ENCODE assay signal across 20 mouse cellular contexts in genomic region chr5:132758941-132759340, GRCm38 (mm10).
DNase-seq lines count a peak whose midpoint lies in the region; ATAC-seq and TF ChIP-seq lines count a peak whose summit lies in the region.
"Had no signal": no experiment of that assay in that cellular context is flagged by ENCODE, and none has a peak within 500 bp of the region (broad histone marks: within the 10 kb centered on the region; RNA-seq: fewer than 3 reads in every experiment).

No protein-coding gene starts in this region.

- H3K4me2 ChIP-seq in forebrain, postnatal 0 days (ENCODE audit: low read depth), result peak overlapping the region; percentile 5; the same call in 1 of the 2 replicates
- no peak overlapping the region for H3K4me2 ChIP-seq in forebrain, embryonic 16.5 days (ENCODE audit: low read length)
- no peak overlapping the region for H3K4me2 ChIP-seq in hindbrain, postnatal 0 days (ENCODE audit: low read depth, low read length)
- no peak overlapping the region for H3K4me2 ChIP-seq in hindbrain, embryonic 11.5 days (replicated peaks; ENCODE audit: low read depth, low read length)
- H3K4me2 ChIP-seq in intestine, embryonic 16.5 days (ENCODE audit: low read depth, low read length), result no peak overlapping the region
- H3K4me2 ChIP-seq: forebrain, embryonic 13.5 days; heart, embryonic 12.5 days; hindbrain, embryonic 14.5 days; kidney, embryonic 15.5 days; liver, embryonic 11.5 days; midbrain, embryonic 15.5 days had no signal

- no peaks in the 10 kb centered on the region for H3K36me3 ChIP-seq in forebrain, postnatal 0 days (ENCODE audit: insufficient read depth)
- H3K36me3 ChIP-seq in forebrain, embryonic 16.5 days (ENCODE audit: control insufficient read depth, insufficient read depth), result no peaks in the 10 kb centered on the region
- H3K36me3 ChIP-seq in hindbrain, postnatal 0 days (ENCODE audit: insufficient read depth, low read length), result no peaks in the 10 kb centered on the region
- H3K36me3 ChIP-seq in hindbrain, embryonic 11.5 days (ENCODE audit: control insufficient read depth, insufficient read depth, low read length), result no peaks in the 10 kb centered on the region
- no peaks in the 10 kb centered on the region for H3K36me3 ChIP-seq in intestine, embryonic 16.5 days (ENCODE audit: control insufficient read depth, insufficient read depth, low read length)
- H3K36me3 ChIP-seq: heart, embryonic 12.5 days; kidney, embryonic 15.5 days; midbrain, embryonic 15.5 days had no signal

- no peaks in the 10 kb centered on the region for H3K4me1 ChIP-seq in forebrain, postnatal 0 days (ENCODE audit: insufficient read depth)
- peaks cover 5% of the 10 kb centered on the region; the same call in 1 of the 2 replicates for H3K4me1 ChIP-seq in forebrain, embryonic 16.5 days (replicated peaks; ENCODE audit: control insufficient read depth, insufficient read depth, low read length)
- no peaks in the 10 kb centered on the region for H3K4me1 ChIP-seq in hindbrain, postnatal 0 days (ENCODE audit: insufficient read depth, low read length)
- H3K4me1 ChIP-seq in hindbrain, embryonic 11.5 days (replicated peaks; ENCODE audit: control insufficient read depth, insufficient read depth, low read length), result no peaks in the 10 kb centered on the region
- H3K4me1 ChIP-seq in intestine, embryonic 16.5 days (ENCODE audit: control insufficient read depth, insufficient read depth, low read length), result no peaks in the 10 kb centered on the region
- H3K4me1 ChIP-seq: forebrain, embryonic 13.5 days; heart, embryonic 12.5 days; midbrain, embryonic 15.5 days had no signal

- no peak overlapping the region for H3K9ac ChIP-seq in forebrain, postnatal 0 days
- H3K9ac ChIP-seq in forebrain, embryonic 16.5 days (replicated peaks; ENCODE audit: low read depth, low read length), result no peak overlapping the region
- H3K9ac ChIP-seq in hindbrain, postnatal 0 days (replicated peaks; ENCODE audit: low read length), result no peak overlapping the region
- no peak overlapping the region for H3K9ac ChIP-seq in hindbrain, embryonic 11.5 days (ENCODE audit: low read depth, low read length)
- H3K9ac ChIP-seq in intestine, embryonic 16.5 days (ENCODE audit: low read depth, low read length), result no peak overlapping the region
- H3K9ac ChIP-seq: forebrain, embryonic 13.5 days; heart, embryonic 12.5 days; hindbrain, embryonic 14.5 days; kidney, embryonic 15.5 days; midbrain, embryonic 15.5 days had no signal

- H3K27ac ChIP-seq in forebrain, postnatal 0 days (ENCODE audit: low read depth, low read length), result no peak overlapping the region
- no peak overlapping the region for H3K27ac ChIP-seq in forebrain, embryonic 16.5 days (ENCODE audit: low read length)
- no peak overlapping the region for H3K27ac ChIP-seq in hindbrain, postnatal 0 days
- H3K27ac ChIP-seq in hindbrain, embryonic 11.5 days (ENCODE audit: low read depth, low read length), result no peak overlapping the region
- H3K27ac ChIP-seq in intestine, embryonic 16.5 days (ENCODE audit: low read length), result no peak overlapping the region
- H3K27ac ChIP-seq: forebrain, embryonic 13.5 days; hindbrain, embryonic 14.5 days; kidney, embryonic 15.5 days; midbrain, embryonic 15.5 days; stomach, postnatal 0 days had no signal

- TF ChIP-seq CTCF in forebrain, postnatal 0 days (IDR thresholded peaks at IDR 0.05; ENCODE audit: low read depth), result no peak
- TF ChIP-seq CTCF in hindbrain, postnatal 0 days (IDR thresholded peaks at IDR 0.05; ENCODE audit: low read depth), result no peak

- ATAC-seq in forebrain, postnatal 0 days, result no peak
- no peak for ATAC-seq in forebrain, embryonic 16.5 days
- no peak for ATAC-seq in hindbrain, postnatal 0 days
- no peak for ATAC-seq in hindbrain, embryonic 11.5 days (ENCODE audit: low FRiP score)
- ATAC-seq in intestine, embryonic 16.5 days, result no peak
- ATAC-seq: forebrain, embryonic 13.5 days; intestine, postnatal 0 days; midbrain, embryonic 15.5 days had no signal

- no peaks in the 10 kb centered on the region for H3K9me3 ChIP-seq in forebrain, postnatal 0 days (ENCODE audit: low read length)
- no peaks in the 10 kb centered on the region for H3K9me3 ChIP-seq in forebrain, embryonic 16.5 days (ENCODE audit: control insufficient read depth, low read length)
- no peaks in the 10 kb centered on the region for H3K9me3 ChIP-seq in hindbrain, postnatal 0 days (ENCODE audit: low read length)
- H3K9me3 ChIP-seq in hindbrain, embryonic 11.5 days (ENCODE audit: control insufficient read depth, low read length), result no peaks in the 10 kb centered on the region
- H3K9me3 ChIP-seq in intestine, embryonic 16.5 days (ENCODE audit: control insufficient read depth, low read length), result no peaks in the 10 kb centered on the region
- H3K9me3 ChIP-seq: forebrain, embryonic 13.5 days; heart, embryonic 12.5 days; kidney, embryonic 15.5 days; midbrain, embryonic 15.5 days had no signal

- no peaks in the 10 kb centered on the region for H3K27me3 ChIP-seq in forebrain, postnatal 0 days (ENCODE audit: insufficient read depth, low read length)
- H3K27me3 ChIP-seq in forebrain, embryonic 16.5 days (replicated peaks; ENCODE audit: control insufficient read depth, insufficient read depth, low read length), result no peaks in the 10 kb centered on the region
- no peaks in the 10 kb centered on the region for H3K27me3 ChIP-seq in hindbrain, postnatal 0 days (ENCODE audit: insufficient read depth, low read length)
- H3K27me3 ChIP-seq in hindbrain, embryonic 11.5 days (ENCODE audit: control insufficient read depth, insufficient read depth, low read length), result no peaks in the 10 kb centered on the region
- no peaks in the 10 kb centered on the region for H3K27me3 ChIP-seq in intestine, embryonic 16.5 days (replicated peaks; ENCODE audit: control insufficient read depth, insufficient read depth, low read length)
- H3K27me3 ChIP-seq: forebrain, embryonic 13.5 days; kidney, embryonic 15.5 days; midbrain, embryonic 15.5 days had no signal

- no peak overlapping the region for H3K4me3 ChIP-seq in forebrain, postnatal 0 days (ENCODE audit: low read depth, low read length)
- H3K4me3 ChIP-seq in forebrain, embryonic 16.5 days (replicated peaks; ENCODE audit: low read length), result no peak overlapping the region
- H3K4me3 ChIP-seq in hindbrain, postnatal 0 days (ENCODE audit: low read length), result no peak overlapping the region
- H3K4me3 ChIP-seq in hindbrain, embryonic 11.5 days (ENCODE audit: low read depth, low read length), result no peak overlapping the region
- H3K4me3 ChIP-seq in intestine, embryonic 16.5 days (ENCODE audit: low read length), result no peak overlapping the region
- H3K4me3 ChIP-seq: forebrain, embryonic 13.5 days; heart, embryonic 12.5 days; kidney, embryonic 15.5 days; midbrain, embryonic 15.5 days had no signal

- WGBS in forebrain, postnatal 0 days, result 57% methylated on average over 10 of the region's 10 CpGs
- WGBS in forebrain, embryonic 16.5 days, result 53% methylated on average over 10 of the region's 10 CpGs
- WGBS in hindbrain, postnatal 0 days, result 69% methylated on average over 10 of the region's 10 CpGs
- WGBS in hindbrain, embryonic 11.5 days, result 89% methylated on average over 10 of the region's 10 CpGs
- 87% methylated on average over 10 of the region's 10 CpGs for WGBS in intestine, embryonic 16.5 days

- DNase-seq in forebrain, postnatal 0 days, result no peak
- DNase-seq in hindbrain, postnatal 0 days (ENCODE audit: low spot score), result peak; percentile 6
- no peak for DNase-seq in hindbrain, embryonic 11.5 days (ENCODE audit: low spot score)
- DNase-seq in right cerebral cortex, adult 2 months (ENCODE audit: low spot score in 2 of 2), result peak; percentile 11
- no peak for DNase-seq in right cerebral cortex, postnatal 4 days
- DNase-seq: heart, postnatal 14 days; lung, adult 18-20 months; lung, postnatal 14 days; right cerebral cortex, postnatal 25 days; thymus, postnatal 14 days had no signal

Comparison
In these comparisons a context has a peak if more than half of its experiments do, and no peak if none do; other contexts are left out.
1. DNase-seq: peak in hindbrain, postnatal 0 days (single experiment) and right cerebral cortex, adult 2 months (2 of 2); none in forebrain, postnatal 0 days (single experiment), hindbrain, embryonic 11.5 days (single experiment) and right cerebral cortex, postnatal 4 days (single experiment).